Mouse (Mus musculus) thymus, postnatal 14 days (tissue): ENCODE measurements around the gene Sf3a3.

Source experiments
- DNase-seq: peaks from one replicate; pipeline ENCODE4 v3.0.0; 2021

The Sf3a3 gene

DNA sequence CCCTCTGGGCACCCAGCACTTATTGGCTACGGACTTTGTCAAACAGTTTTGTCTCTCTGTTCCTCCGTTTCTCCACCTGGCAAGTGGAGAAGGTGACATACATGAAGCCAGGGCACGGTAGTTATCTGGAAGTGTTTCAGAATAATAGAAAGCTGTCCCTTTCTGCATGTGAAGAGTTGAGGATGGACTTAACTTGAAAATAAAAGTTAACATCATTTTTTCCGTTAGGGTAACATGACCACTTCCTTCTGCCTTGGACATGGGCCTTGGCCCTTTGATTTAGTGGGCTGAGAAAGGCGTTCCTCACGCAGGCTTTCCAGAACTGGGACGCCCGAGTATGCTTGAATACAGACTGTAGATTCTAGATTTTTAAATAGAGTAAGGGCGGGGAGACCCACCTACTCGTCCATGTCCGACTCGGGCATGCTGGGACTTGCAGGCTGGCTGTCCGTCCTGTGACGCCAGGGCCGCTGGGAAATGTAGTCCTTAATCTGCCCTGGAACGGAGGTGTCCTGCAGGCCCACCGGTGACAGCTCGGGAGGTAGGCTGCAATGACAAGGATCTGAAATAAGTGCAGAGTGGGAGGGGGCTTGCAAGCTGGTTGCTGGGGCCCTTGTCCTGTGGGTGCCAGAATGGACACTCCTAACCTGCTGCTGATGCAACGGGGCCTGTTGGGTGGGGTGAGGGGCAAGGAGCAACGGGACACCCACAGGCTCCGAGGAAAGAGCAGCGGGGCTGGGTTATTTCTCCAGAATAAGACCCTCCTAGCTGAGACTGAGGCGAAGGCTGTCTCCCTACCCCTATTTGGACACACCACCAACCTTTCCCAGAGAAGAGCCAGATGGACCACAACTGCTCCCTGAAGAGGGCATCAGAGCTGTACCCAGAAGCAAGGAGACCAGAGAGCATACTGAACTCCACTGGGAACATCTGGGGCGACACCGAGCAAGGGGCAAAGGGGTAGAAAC is 27.1 kb downstream of the Sf3a3 start, which contains the start of gene Inpp5b:
TSS of gene Inpp5b (plus strand) at position 475 of the 968 bp plus-strand sequence.
- DNase-seq: peak; percentile 81

- DNase-seq: no peak
Observed at GRCm38 (mm10) chr4:124742839-124743238, 28.3 kb downstream of the Sf3a3 start.

DNA sequence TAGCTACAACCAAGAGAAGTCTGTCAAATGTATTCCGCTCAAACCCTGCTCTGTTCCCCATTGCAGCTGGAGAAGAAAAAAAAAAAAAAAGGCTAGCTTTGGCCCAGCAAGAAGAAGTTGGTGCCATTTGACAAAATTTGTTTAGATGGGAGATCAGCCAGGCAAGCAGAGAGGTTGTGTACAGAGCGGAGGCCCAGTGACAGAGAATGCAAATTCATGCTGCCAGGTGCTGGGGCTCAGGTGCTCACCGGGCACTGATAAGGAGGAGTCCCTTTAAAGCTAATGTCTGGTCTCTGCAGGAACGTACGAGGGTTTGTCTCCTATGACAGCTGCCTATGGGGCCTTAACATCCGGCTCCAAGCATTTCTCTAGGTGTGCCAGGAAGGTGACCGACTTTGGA is 32.0 kb downstream of the Sf3a3 start:
- no peak for DNase-seq

DNA sequence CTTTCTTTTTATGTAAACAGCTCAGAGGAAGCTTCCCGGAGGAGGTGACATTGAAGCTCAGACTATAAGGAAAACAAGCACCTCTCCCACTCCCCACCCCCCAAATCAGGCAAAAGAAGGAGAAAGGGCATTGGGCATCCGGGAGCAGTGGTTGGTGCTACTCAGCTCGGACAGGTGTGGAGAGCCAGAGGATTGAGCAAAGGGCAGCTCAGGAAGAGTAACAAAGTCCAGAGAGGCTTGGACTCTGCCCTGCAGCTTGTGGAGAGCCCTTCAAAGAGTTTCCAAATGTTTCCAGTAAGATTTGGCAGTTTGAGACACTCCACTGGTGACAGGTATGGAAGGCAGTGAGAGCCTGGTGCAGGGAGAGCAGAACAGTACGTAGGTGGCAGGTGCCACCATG is 33.3 kb downstream of the Sf3a3 start:
- DNase-seq: no peak

- DNase-seq: peak; percentile 98
Observed at GRCm38 (mm10) chr4:124751300-124752250, 37.0 kb downstream of the Sf3a3 start.

GRCm38 (mm10) chr4:124752281-124753199 is 38.0 kb downstream of the Sf3a3 start:
- peak; percentile 70 for DNase-seq

DNA sequence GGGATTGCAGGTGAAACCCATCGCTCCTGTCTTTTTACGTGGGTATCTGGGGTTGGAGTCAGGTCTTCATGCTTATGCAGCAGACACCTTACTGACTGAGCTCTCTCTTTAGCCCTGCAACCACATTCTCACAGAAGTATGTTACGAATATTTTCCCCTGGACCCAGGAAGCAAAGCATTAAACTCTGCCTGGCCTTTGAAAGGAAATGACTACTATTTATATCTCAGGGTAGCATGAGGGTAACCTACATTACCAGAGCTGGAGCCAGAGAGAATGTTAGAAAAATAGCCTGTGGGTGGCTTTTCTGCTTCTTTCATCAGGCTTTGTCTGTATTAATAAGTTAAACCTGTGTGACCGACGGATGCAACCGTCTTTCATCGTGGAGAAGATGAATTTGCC is 41.0 kb downstream of the Sf3a3 start:
- no peak for DNase-seq

DNA sequence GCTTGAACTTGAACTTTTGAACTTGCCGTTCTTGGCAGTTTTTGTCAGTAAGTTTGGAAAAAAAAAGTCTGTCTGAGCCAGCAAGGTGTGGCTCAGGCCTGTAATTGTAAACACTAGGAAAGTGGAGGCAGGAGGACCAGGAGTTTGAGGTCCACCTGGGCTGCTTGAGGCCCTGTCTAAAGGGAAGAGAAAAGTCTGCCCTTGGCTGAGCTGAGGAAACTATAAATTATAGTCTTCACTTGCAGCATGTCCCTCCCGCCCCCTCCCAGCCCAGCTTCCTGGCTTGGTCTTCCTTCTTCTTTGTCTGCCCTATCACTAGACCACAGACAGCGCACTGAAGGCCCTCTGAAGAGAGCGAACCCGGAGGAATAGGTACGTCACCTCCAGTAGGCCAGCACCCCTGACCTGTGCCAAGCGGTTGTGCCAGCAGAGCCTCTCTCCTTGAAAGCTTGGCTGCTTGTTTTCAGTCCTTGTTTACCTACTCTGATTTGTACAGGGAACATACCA is 44.8 kb downstream of the Sf3a3 start:
- no peak for DNase-seq

- DNase-seq: no peak
Observed at GRCm38 (mm10) chr4:124761201-124761600, 46.6 kb downstream of the Sf3a3 start.

DNA sequence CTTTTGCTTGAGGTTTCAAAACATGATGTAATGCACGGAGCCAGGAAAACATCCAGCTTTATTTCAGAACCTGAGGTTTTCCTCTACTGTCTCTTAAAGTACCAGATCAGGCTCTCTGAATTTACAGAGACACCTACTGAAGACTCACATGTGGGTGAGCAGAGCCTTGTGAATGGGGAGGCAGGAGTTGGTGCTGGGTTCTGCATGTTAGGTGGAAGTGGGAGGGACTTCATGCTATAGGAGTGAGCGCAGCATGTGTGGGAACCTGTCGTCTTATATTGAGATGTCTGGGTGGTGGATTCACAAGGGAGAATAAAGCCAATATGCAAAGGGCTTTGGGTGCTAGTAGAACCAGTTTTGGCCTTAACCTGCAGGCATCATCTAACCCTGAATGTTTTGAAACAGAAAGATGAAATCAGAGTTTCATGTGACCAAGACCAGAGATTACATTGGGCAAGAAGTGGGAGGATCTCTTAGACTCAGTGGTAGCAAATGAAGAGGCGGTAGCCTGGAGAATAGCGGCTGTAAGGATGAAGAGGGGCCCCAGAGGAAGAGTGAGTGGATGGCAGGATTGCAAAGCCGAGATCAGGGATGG is 48.4 kb downstream of the Sf3a3 start:
- DNase-seq: no peak

GRCm38 (mm10) chr4:124765802-124766565 is 51.4 kb downstream of the Sf3a3 start:
- no peak for DNase-seq

- no peak for DNase-seq
Observed at GRCm38 (mm10) chr4:124766566-124766940, 52.0 kb downstream of the Sf3a3 start.

- no peak for DNase-seq
Observed at GRCm38 (mm10) chr4:124768963-124769591, 54.5 kb downstream of the Sf3a3 start.

DNA sequence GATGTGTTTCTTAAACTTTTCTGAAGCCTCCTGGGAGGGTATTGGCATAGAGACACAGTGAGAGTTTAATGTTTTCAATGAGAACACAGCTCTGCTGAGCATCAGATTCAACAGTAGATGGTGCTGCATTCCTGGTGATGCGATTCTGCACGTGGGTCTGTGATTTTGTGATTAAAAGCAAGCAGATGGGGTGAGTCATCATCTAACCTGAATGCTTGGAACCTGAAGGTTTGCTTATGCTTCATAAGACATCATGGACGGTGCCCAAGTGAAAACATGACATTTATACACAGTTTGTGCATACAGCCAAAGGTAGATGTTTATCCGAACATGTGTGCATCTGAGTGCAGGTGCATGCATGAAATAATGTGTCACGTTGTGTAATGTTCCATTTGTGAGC is 56.0 kb downstream of the Sf3a3 start:
- DNase-seq: no peak

GRCm38 (mm10) chr4:124772125-124772524 is 57.5 kb downstream of the Sf3a3 start:
- no peak for DNase-seq

DNA sequence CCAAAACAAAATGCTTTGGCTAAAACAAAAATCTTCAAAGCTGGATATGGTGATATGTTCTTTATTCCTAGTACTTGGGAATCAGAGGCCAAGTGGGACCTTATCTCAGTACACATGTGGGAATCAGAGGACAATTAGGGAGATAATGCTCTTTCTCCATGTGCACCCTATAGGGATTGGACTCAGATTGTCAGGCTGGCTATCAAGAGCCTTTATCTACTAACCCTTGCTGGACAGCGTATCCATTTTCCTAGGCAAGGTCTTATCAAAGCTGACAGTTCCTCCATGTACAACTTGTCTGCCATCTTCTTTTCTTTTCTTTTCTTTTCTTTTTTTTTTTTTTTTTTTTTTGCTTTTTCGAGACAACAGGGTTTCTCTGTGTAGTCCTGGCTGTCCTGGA is 58.9 kb downstream of the Sf3a3 start:
- no peak for DNase-seq

DNA sequence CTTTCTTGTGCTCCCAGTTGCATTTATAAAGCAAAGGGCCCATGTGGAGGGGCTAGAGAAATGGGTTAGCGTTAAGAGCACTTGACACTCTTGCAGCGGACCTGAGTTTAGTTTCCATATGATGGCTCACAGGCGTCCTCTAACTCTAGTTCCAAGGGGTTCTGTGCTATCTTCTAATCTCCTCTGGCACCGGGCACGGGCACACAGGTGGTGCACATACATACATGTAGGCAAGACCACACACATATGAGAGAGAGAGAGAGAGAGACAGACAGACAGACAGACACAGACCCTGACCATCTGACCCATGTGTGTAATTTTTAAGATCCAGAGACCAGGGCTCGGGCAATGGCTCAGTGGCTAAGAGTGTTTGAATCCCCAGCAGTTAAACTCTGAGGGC is 59.4 kb downstream of the Sf3a3 start:
- DNase-seq: no peak

GRCm38 (mm10) chr4:124774429-124774828 is 59.9 kb downstream of the Sf3a3 start:
- DNase-seq: no peak

DNA sequence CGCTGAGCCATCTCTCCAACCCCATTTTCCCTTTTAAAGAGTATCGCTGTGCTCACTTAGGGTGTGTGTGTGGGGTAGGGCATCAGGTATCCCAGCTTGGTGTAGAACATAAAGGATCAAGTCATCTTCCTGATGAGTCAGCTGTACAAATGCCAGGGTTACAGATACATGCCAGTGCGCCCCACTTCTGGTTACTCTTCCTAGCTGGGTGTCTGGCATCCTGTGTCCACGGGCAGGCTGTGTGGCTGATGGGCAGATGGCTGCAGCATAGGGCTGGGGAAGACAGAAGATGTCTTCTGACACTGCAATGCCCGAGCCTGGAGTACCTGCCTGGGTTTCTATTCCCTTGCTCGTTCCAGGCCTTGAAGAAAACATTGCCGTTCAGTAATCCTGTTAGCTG is 66.8 kb downstream of the Sf3a3 start:
- DNase-seq: no peak
